Mouse (Mus musculus) forebrain, embryonic 12.5 days (tissue): ENCODE results near the gene S100pbp. TPM values are rescaled to one million over a fixed set of nuclear protein-coding genes. Genes with fewer than 3 reads are reported as not detected.
A peak's percentile ranks its signal among the peaks of the same experiment; 100 is the strongest.

ENCODE experiments used
- ATAC-seq: fragments of 200-750 bp; cut with Nextera tagmentation; 2 replicates; pipeline ENCODE4 v1.8.0; 2017; ENCODE audit warnings: moderate TSS enrichment; ENCODE audit not compliant: low FRiP score
- H3K27ac ChIP-seq: fragments of 300-500 bp; sonication (generic); 2 replicates; pipeline ENCODE4 v1.5.1; 2016; ENCODE audit warnings: mild to moderate bottlenecking
- H3K27me3 ChIP-seq: fragments of 300-500 bp; sonication (generic); 2 replicates; pipeline ENCODE4 v1.6.1; 2016; ENCODE audit warnings: mild to moderate bottlenecking
- H3K36me3 ChIP-seq: fragments of 300-500 bp; sonication (generic); replicated peaks from 2 replicates; pipeline ENCODE4 v1.6.1; 2016; ENCODE audit warnings: mild to moderate bottlenecking
- H3K4me1 ChIP-seq: fragments of 300-500 bp; sonication (generic); 2 replicates; pipeline ENCODE4 v1.6.1; 2016
- H3K4me2 ChIP-seq: fragments of 300-500 bp; sonication (generic); 2 replicates; pipeline ENCODE4 v1.6.1; 2016; ENCODE audit warnings: mild to moderate bottlenecking, moderate library complexity
- H3K4me3 ChIP-seq: fragments of 300-500 bp; sonication (generic); replicated peaks from 2 replicates; pipeline ENCODE4 v1.5.1; 2016; ENCODE audit warnings: mild to moderate bottlenecking
- H3K9ac ChIP-seq: fragments of 300-500 bp; sonication (generic); 2 replicates; pipeline ENCODE4 v1.6.1; 2016; ENCODE audit warnings: mild to moderate bottlenecking
- H3K9me3 ChIP-seq: fragments of 300-500 bp; sonication (generic); 2 replicates; pipeline ENCODE4 v1.6.1; 2016
- WGBS: fragments of 180-500 bp; shearing (Covaris S2); methylation state at CpG from one replicate; pipeline ENCODE4 v1.1.7; 2016; 5-methylcytosine and 5-hydroxymethylcytosine counted together
- polyA plus RNA-seq: library from polyadenylated mRNA; unstranded; fragments of >200 nt; fragmentation: Nextera tagmentation; extraction: Ambion mirVana; gene quantifications from 2 replicates; pipeline ENCODE4 v1.2.1, GENCODE M21; 2016

Gene S100pbp
- polyA plus RNA-seq, 1 experiment from 2014 or later, result 26.2 TPM

DNA sequence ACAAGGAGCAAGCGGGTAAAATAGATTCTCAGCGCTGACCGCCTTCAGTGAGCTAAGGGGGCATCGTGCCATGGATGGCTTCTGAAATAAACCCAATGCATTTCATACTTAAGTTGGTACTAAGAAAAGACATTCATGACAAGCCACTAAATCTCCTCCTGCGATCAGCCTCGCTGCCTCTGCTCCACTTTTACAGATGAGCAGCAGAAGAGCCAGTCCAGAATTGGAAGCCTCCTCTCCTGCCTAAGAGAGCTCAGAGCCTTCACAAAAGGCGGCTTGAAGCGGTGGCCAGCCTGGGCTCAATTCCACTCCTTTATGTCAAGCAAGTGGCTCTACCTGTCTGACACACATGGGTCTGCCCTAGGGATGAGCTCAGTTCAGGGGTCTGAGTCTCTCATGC is 72.8 kb downstream of the S100pbp start:
- Histone ChIP-seq H3K4me2 (no peak overlapping the region), H3K4me1 (peaks cover 44% of the 10 kb centered on the region), H3K27me3 (peaks cover 52% of the 10 kb centered on the region), H3K27ac (no peak overlapping the region), H3K36me3 (no peaks in the 10 kb centered on the region), H3K9ac (no peak overlapping the region), H3K4me3 (no peak overlapping the region), H3K9me3 (no peaks in the 10 kb centered on the region)
- ATAC-seq, result no peak
- WGBS, result 92% methylated on average over 8 of the region's 8 CpGs

DNA sequence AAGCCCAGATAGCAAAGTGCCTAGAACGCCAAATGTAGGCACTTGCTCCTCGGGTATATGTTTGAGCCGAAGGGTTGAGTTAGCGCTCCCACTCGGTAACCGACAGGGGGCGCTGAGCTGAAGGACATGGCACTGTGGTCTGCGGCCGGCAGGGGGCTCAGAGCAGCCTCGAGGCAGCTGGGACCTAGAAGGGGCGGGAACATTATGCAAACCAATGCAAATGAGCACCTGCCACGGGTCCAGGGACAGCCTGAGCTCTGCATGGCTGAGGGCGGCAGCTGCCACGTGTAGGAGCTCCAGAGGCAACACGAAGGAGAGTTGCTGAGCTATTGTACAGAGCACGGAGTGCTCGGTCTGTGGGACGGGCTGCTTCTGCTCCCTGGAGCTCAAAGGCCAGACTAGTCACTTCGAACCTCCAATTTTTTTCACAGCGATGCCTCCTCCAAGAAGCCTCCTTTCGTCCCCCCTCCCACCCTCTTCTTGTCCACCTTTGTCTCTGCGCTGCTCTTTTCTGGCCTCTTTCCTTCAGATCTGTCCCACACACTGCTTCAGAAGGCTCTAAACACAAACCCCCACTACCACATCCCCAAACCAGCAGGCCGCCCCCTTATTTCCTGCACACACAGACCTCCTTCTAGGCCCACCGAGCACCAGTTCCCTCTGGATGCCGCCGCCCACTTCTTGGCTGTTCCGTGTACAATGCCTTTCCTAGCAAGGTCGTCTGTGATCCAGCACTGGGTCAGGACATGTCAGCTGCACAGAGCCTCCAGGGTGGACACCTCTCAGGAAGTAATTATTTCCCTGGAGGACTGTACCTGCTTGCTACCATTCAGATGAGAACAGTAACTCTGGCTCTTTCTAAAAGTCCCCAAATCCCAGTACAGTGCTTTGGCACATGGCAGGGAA is 76.2 kb downstream of the S100pbp start:
- Histone ChIP-seq H3K27me3 (peaks cover 25% of the 10 kb centered on the region), H3K36me3 (no peaks in the 10 kb centered on the region), H3K27ac (peak overlapping the region; percentile 54; the same call in 1 of the 2 replicates), H3K4me2 (no peak overlapping the region), H3K9me3 (no peaks in the 10 kb centered on the region), H3K4me3 (no peak overlapping the region), H3K4me1 (peaks cover 28% of the 10 kb centered on the region), H3K9ac (no peak overlapping the region)
- ATAC-seq, result peak; percentile 95
- 30% methylated on average over 28 of the region's 28 CpGs for WGBS

DNA sequence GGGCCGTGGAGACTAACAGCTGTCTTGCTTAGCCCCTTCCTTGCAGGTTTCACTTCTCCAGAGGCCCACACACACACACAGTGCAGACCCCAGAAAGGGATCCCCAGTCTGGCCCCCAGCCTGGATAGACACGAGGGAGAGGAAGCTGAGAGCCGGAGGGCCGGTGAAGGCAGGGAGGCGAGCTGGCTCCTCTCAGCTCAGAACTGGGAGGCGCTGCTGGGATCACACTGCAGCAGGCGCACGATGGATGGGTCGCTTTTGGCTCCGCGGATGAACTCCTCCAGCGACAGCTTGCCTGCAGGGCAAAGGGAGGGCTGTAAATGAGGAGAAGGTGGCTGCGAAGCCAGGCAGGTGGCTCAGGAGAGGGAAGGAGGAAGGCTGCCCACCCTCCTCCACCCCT is 77.3 kb downstream of the S100pbp start:
- Histone ChIP-seq H3K27ac (no peak overlapping the region), H3K4me2 (no peak overlapping the region)

DNA sequence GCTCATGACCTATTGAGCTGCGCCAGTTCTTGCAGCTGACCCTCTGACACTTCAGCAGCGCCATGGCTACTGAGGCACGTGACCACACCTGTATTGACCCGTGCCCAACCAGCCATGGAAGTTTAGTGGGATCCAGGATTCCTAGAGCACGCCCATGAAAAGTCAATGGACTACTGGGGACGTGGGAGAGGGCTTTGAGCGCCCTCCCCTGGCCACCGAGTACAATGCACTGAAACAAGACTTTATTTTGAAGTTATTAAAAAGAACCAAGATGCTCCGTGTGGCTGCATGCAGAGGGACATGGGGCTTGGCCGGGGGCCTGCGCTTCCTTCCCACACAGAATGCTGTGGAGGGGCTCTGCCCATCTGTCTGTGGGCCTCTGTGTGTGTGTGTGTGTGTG is 78.2 kb downstream of the S100pbp start:
- WGBS, result 63% methylated on average over 11 of the region's 11 CpGs
- H3K36me3 ChIP-seq, result no peaks in the 10 kb centered on the region
- peaks cover 28% of the 10 kb centered on the region for H3K4me1 ChIP-seq
- H3K9ac ChIP-seq, result no peak overlapping the region
- H3K4me3 ChIP-seq, result no peak overlapping the region
- H3K9me3 ChIP-seq, result no peaks in the 10 kb centered on the region
- no peak overlapping the region for H3K27ac ChIP-seq
- no peak for ATAC-seq
- H3K4me2 ChIP-seq, result no peak overlapping the region
- H3K27me3 ChIP-seq, result peaks cover 38% of the 10 kb centered on the region

More for the DNA sequence above, 77.3 kb downstream of the S100pbp start:
- H3K36me3 ChIP-seq, result no peaks in the 10 kb centered on the region
- H3K4me3 ChIP-seq, result no peak overlapping the region
- peaks cover 28% of the 10 kb centered on the region for H3K4me1 ChIP-seq
- 72% methylated on average over 13 of the region's 13 CpGs for WGBS
- H3K9ac ChIP-seq, result no peak overlapping the region
- no peaks in the 10 kb centered on the region for H3K9me3 ChIP-seq
- H3K27me3 ChIP-seq, result peaks cover 34% of the 10 kb centered on the region
- ATAC-seq, result peak; percentile 49; the same call in 1 of the 2 replicates

DNA sequence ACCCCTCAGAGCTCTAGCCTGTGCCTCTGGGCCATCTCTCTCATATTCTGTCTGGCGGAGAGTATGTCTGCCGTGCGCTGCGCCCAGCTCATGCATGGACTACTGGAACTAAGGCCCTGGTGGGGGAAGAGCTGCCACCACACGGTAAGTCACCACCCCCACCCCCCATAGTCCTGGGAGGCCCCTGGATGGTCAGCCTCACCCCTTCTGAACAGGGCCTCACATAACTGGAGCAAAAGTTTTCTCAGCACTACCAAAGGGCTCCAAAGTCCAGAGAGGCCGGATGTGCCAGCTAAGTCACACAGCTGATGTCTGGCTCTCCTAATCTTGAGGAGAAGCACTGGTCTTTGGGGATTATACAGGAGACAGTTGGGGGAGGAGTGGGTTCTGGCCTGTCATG is 78.7 kb downstream of the S100pbp start:
- 97% methylated on average over 6 of the region's 6 CpGs for WGBS
- peaks cover 29% of the 10 kb centered on the region for H3K4me1 ChIP-seq
- no peak overlapping the region for H3K4me2 ChIP-seq
- H3K9ac ChIP-seq, result no peak overlapping the region
- no peaks in the 10 kb centered on the region for H3K9me3 ChIP-seq
- ATAC-seq, result no peak
- peaks cover 39% of the 10 kb centered on the region for H3K27me3 ChIP-seq
- no peak overlapping the region for H3K27ac ChIP-seq
- no peaks in the 10 kb centered on the region for H3K36me3 ChIP-seq
- H3K4me3 ChIP-seq, result no peak overlapping the region

DNA sequence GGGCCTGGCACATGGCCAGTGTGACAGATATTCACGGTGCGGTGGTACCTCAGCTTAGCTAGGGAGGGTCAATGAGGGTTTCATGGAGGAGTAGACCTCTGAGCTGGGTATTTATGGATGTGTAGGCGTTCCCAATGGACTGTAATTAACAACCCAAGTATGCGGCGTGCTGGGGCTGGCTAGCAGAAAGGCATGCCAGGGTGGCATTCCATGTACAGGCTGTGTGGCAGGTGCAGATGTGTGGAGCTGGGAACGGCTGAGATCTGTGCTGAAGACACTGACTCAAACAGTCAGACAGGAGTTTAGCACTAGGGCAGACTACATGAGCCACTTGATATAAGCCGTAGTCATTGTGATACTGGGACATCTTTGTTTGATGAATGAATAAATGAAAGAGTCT is 80.9 kb downstream of the S100pbp start:
- Histone ChIP-seq H3K4me2 (no peak overlapping the region), H3K27ac (no peak overlapping the region), H3K4me3 (no peak overlapping the region), H3K36me3 (no peaks in the 10 kb centered on the region), H3K9ac (no peak overlapping the region), H3K9me3 (no peaks in the 10 kb centered on the region), H3K4me1 (peaks cover 24% of the 10 kb centered on the region), H3K27me3 (peaks cover 53% of the 10 kb centered on the region)
- 87% methylated on average over 7 of the region's 7 CpGs for WGBS
- no peak for ATAC-seq

DNA sequence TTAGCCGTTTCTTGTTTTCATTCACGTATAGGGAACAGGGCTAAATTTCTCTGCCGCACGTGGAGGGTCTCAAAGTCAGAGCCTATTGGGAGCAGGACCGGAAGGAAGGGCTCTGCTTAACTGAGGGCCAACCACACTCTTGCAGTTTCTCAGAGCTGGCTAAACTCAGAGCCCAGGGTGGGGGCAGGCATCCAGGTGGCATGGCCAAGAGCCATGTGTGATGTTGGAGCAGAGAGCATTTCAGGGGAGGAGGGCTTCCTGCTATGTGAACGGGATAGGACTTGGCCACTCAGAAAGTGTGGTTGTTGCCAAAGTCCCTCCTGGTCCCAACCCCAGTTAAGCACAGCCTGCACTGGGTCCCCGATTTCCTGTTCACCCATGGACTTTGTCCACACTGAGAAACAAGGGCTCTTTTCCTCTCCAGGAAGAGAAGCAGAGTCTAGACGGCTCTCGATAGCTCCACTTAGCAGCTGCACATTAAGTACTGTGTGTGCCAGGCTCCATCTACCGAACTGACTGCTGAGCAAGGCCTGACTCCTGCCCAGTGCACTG is 82.1 kb downstream of the S100pbp start:
- H3K27ac ChIP-seq, result no peak overlapping the region
- no peaks in the 10 kb centered on the region for H3K36me3 ChIP-seq
- H3K4me2 ChIP-seq, result no peak overlapping the region
- peaks cover 60% of the 10 kb centered on the region for H3K27me3 ChIP-seq
- no peak overlapping the region for H3K4me3 ChIP-seq
- no peak for ATAC-seq
- H3K4me1 ChIP-seq, result peaks cover 17% of the 10 kb centered on the region
- H3K9ac ChIP-seq, result no peak overlapping the region
- WGBS, result 70% methylated on average over 10 of the region's 10 CpGs
- H3K9me3 ChIP-seq, result no peaks in the 10 kb centered on the region

DNA sequence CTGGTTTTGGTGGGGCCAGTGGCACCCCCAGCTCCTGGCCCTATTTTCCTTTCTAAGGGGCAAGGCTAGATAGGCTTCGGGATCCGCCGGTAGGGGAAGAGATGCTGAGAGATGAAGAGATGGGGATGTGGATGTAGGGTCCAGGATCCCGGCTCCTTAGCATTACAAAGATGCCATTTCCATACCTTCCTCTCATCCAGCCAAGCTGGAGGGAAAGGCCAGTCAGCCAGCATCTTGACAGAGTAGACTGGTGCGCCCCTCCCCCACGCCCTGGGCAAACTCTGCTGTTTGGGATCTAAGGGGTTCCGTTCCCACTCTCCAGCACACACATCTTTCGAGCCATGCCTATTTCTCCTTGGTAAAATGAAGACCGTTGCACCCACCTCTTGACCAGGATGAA is 83.5 kb downstream of the S100pbp start:
- Histone ChIP-seq H3K36me3 (no peaks in the 10 kb centered on the region), H3K4me3 (no peak overlapping the region), H3K27me3 (peaks cover 64% of the 10 kb centered on the region), H3K4me2 (no peak overlapping the region), H3K4me1 (peaks cover 9% of the 10 kb centered on the region), H3K9me3 (no peaks in the 10 kb centered on the region), H3K9ac (no peak overlapping the region), H3K27ac (no peak overlapping the region)
- ATAC-seq, result no peak
- WGBS, result 19% methylated on average over 9 of the region's 9 CpGs

DNA sequence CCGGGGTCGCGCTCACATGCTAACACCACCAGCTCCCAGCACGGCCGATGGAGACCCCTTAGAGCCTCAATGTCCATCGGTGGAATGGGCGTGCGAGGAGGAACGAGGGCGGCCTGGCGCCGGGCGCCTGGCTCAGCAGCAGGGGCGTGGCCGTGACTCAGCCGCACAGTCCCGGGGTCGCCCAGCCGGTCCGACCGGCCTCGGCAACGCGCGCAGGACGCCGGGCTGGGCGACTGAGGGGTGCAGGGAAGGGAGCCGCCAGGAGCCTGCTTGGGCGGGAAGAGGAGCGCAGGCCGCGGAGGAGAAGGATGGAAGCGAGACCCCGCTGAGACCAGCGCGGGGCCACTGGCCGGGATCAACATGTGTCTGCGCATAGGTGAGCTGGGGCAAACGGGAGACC is 84.2 kb downstream of the S100pbp start, which contains the start of gene Tmem54:
Gene Tmem54 (plus strand): TSS at position 193 of the 400 bp plus-strand sequence.
- no peaks in the 10 kb centered on the region for H3K36me3 ChIP-seq
- 2% methylated on average over 40 of the region's 40 CpGs for whole genome bisulfite sequencing
- peaks cover 9% of the 10 kb centered on the region for H3K4me1 ChIP-seq
- peaks cover 64% of the 10 kb centered on the region for H3K27me3 ChIP-seq
- ATAC-seq, result no peak
- H3K4me3 ChIP-seq, result peak within 1 kb of the TSS; percentile 31
- no peak within 1 kb of the TSS for H3K27ac ChIP-seq
- peak within 1 kb of the TSS; percentile 50 for H3K4me2 ChIP-seq
- H3K9me3 ChIP-seq, result no peaks in the 10 kb centered on the region
- no peak within 1 kb of the TSS for H3K9ac ChIP-seq

DNA sequence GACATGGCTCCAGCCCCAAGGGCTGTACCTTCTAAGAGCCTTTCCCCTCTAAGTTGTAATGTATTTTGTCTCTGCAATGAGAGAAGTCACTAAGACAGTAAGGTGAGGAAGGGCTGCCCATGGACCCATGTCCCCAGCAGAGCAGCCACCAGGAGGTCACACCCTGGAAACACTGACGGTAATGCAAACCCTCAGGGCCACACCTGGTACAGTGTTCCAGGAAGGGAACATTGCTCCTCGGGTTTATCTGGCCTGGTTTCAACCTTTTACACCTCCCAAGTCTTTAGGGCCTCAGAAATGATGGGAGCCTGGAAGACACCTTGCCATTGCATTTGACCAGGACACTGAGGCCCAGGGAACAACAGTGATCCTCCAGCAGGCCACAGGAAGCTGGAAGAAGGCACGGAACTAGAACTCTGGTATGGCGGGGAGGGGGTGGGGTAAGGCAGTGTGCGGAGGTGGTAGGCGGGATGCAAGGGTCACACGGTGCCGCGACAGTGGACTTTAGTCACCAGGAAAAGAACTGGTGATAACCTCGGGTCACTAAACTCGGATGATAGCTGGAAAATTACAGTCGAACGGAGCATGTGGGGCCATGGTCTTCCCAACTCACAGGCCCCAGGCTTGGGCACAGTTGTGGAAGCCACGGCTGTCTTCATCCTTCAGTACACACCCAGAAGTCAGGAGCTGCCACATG is 87.2 kb downstream of the S100pbp start:
- Histone ChIP-seq H3K9ac (no peak overlapping the region), H3K4me2 (no peak overlapping the region), H3K4me3 (no peak overlapping the region), H3K36me3 (no peaks in the 10 kb centered on the region), H3K27me3 (peaks cover 53% of the 10 kb centered on the region), H3K4me1 (peaks cover 9% of the 10 kb centered on the region), H3K27ac (no peak overlapping the region), H3K9me3 (0 out of 2 replicates have a peak, but pooled peaks cover 3% of the 10 kb centered on the region)
- ATAC-seq, result no peak
- 90% methylated on average over 14 of the region's 14 CpGs for WGBS
